17 mouse cellular contexts compared by ENCODE assay signal in genomic region chr11:32536954-32537353, GRCm38 (mm10). TPM values are rescaled to one million over a fixed set of nuclear protein-coding genes. Genes with fewer than 3 reads are reported as not detected.
DNase-seq lines count a peak whose midpoint lies in the region; ATAC-seq and TF ChIP-seq lines count a peak whose summit lies in the region.
"Had no signal": no experiment of that assay in that cellular context is flagged by ENCODE, and none has a peak within 500 bp of the region (broad histone marks: within the 10 kb centered on the region; RNA-seq: fewer than 3 reads in every experiment).

No protein-coding gene starts in this region.

- no peak overlapping the region for H3K4me2 ChIP-seq in forebrain, embryonic 12.5 days
- H3K4me2 ChIP-seq in forebrain, embryonic 13.5 days = no peak overlapping the region
- no peak overlapping the region for H3K4me2 ChIP-seq in midbrain, postnatal 0 days (ENCODE audit: low read depth, low read length, poor library complexity, severe bottlenecking)
- H3K4me2 ChIP-seq in midbrain, embryonic 13.5 days (replicated peaks) = no peak overlapping the region
- H3K4me2 ChIP-seq: embryonic facial prominence, embryonic 13.5 days; lung, embryonic 14.5 days had no signal

- H3K9ac ChIP-seq in forebrain, embryonic 12.5 days = no peak overlapping the region
- no peak overlapping the region for H3K9ac ChIP-seq in forebrain, embryonic 13.5 days
- H3K9ac ChIP-seq in midbrain, postnatal 0 days (replicated peaks; ENCODE audit: low read length, poor library complexity, severe bottlenecking) = no peak overlapping the region
- no peak overlapping the region for H3K9ac ChIP-seq in midbrain, embryonic 13.5 days (replicated peaks)
- H3K9ac ChIP-seq: embryonic facial prominence, embryonic 13.5 days; lung, embryonic 14.5 days had no signal

- H3K27me3 ChIP-seq in forebrain, embryonic 12.5 days = peaks cover 57% of the 10 kb centered on the region
- H3K27me3 ChIP-seq in forebrain, embryonic 13.5 days = peaks cover 23% of the 10 kb centered on the region
- no peaks in the 10 kb centered on the region for H3K27me3 ChIP-seq in midbrain, postnatal 0 days (ENCODE audit: insufficient read depth, low read length)
- peaks cover 27% of the 10 kb centered on the region for H3K27me3 ChIP-seq in midbrain, embryonic 13.5 days

- WGBS in forebrain, embryonic 12.5 days = 14% methylated on average over 7 of the region's 7 CpGs
- 4% methylated on average over 7 of the region's 7 CpGs for WGBS in forebrain, embryonic 13.5 days
- 31% methylated on average over 7 of the region's 7 CpGs for WGBS in midbrain, postnatal 0 days
- 21% methylated on average over 7 of the region's 7 CpGs for WGBS in midbrain, embryonic 13.5 days

- peak; percentile 48 for DNase-seq in midbrain, postnatal 0 days (ENCODE audit: low spot score)
- DNase-seq in embryo, embryonic 9.5 days (ENCODE audit: extremely low spot score) = peak; percentile 42
- peak; percentile 84 for DNase-seq in retina, postnatal 1 day
- no peak for DNase-seq in adipocyte (ENCODE audit: low spot score)
- DNase-seq in frontal cortex, adult 2 months (ENCODE audit: extremely low spot score in 1 of 2, low spot score in 1 of 2) = no peak
- DNase-seq: cerebellum, adult 2 months; heart, postnatal 36 days; kidney, adult 9 months; left cerebral cortex, postnatal 4 days; lung, embryonic 14.5 days; right cerebral cortex, postnatal 4 days had no signal

- H3K4me3 ChIP-seq in forebrain, embryonic 12.5 days (replicated peaks) = no peak overlapping the region
- H3K4me3 ChIP-seq in forebrain, embryonic 13.5 days = no peak overlapping the region
- no peak overlapping the region for H3K4me3 ChIP-seq in midbrain, postnatal 0 days (ENCODE audit: low read depth, low read length)
- no peak overlapping the region for H3K4me3 ChIP-seq in midbrain, embryonic 13.5 days (replicated peaks)
- H3K4me3 ChIP-seq: embryonic facial prominence, embryonic 13.5 days had no signal

- no peaks in the 10 kb centered on the region for H3K36me3 ChIP-seq in forebrain, embryonic 12.5 days (replicated peaks)
- H3K36me3 ChIP-seq in forebrain, embryonic 13.5 days (ENCODE audit: poor library complexity, severe bottlenecking) = no peaks in the 10 kb centered on the region
- no peaks in the 10 kb centered on the region; the same call in 1 of the 2 replicates for H3K36me3 ChIP-seq in midbrain, postnatal 0 days (ENCODE audit: insufficient read depth, low read length)
- no peaks in the 10 kb centered on the region for H3K36me3 ChIP-seq in midbrain, embryonic 13.5 days
- H3K36me3 ChIP-seq: embryonic facial prominence, embryonic 13.5 days had no signal

- no peak overlapping the region; the same call in 1 of the 2 replicates for H3K27ac ChIP-seq in forebrain, embryonic 12.5 days
- H3K27ac ChIP-seq in forebrain, embryonic 13.5 days = no peak overlapping the region
- no peak overlapping the region for H3K27ac ChIP-seq in midbrain, postnatal 0 days (ENCODE audit: low read depth, low read length)
- H3K27ac ChIP-seq in midbrain, embryonic 13.5 days = no peak overlapping the region
- H3K27ac ChIP-seq: embryonic facial prominence, embryonic 13.5 days had no signal

- no peak for TF ChIP-seq CTCF in midbrain, postnatal 0 days (IDR thresholded peaks at IDR 0.05)

- peaks cover 36% of the 10 kb centered on the region for H3K4me1 ChIP-seq in forebrain, embryonic 12.5 days
- peaks cover 26% of the 10 kb centered on the region for H3K4me1 ChIP-seq in forebrain, embryonic 13.5 days
- 0 out of 2 replicates have a peak, but pooled peaks cover 6% of the 10 kb centered on the region for H3K4me1 ChIP-seq in midbrain, postnatal 0 days (ENCODE audit: insufficient read depth, low read length)
- peaks cover 24% of the 10 kb centered on the region for H3K4me1 ChIP-seq in midbrain, embryonic 13.5 days (replicated peaks)

- ATAC-seq in forebrain, embryonic 12.5 days (ENCODE audit: low FRiP score) = peak; percentile 54; the same call in 1 of the 2 replicates
- ATAC-seq in forebrain, embryonic 13.5 days = no peak; the same call in 1 of the 2 replicates
- ATAC-seq in midbrain, postnatal 0 days (ENCODE audit: low FRiP score) = no peak; the same call in 1 of the 2 replicates
- no peak for ATAC-seq in midbrain, embryonic 13.5 days

- H3K9me3 ChIP-seq in forebrain, embryonic 12.5 days = no peaks in the 10 kb centered on the region
- H3K9me3 ChIP-seq in forebrain, embryonic 13.5 days (replicated peaks) = no peaks in the 10 kb centered on the region
- no peaks in the 10 kb centered on the region for H3K9me3 ChIP-seq in midbrain, postnatal 0 days (ENCODE audit: low read length)
- no peaks in the 10 kb centered on the region for H3K9me3 ChIP-seq in midbrain, embryonic 13.5 days
- H3K9me3 ChIP-seq: embryonic facial prominence, embryonic 13.5 days had no signal

RNA-seq across cellular contexts. Expression of gene Stk10, which starts 3.8 kb away (rescaled TPM):
- polyA plus RNA-seq in forebrain, embryonic 12.5 days (2016; fragmentation: Nextera tagmentation; extraction: Ambion mirVana) = 2.3 and 2.4 TPM in 2 replicates
- polyA plus RNA-seq in forebrain, embryonic 13.5 days (2015; fragmentation: Nextera tagmentation; extraction: Ambion mirVana) = 1.3 TPM in 2 replicates
- total RNA-seq in midbrain, postnatal 0 days (2014; rRNA removed) = 4.7 and 9.4 TPM in 2 replicates
- polyA plus RNA-seq in midbrain, postnatal 0 days (2015; fragmentation: Nextera tagmentation; extraction: Ambion mirVana) = 0.87 and 0.99 TPM in 2 replicates
- polyA plus RNA-seq in midbrain, embryonic 13.5 days (2015; fragmentation: Nextera tagmentation; extraction: Ambion mirVana) = 1.1 and 2.3 TPM in 2 replicates
- polyA plus RNA-seq in frontal cortex, adult 2 months (2012; rRNA removed) = 4.2 and 4.6 TPM in 2 replicates

RNA-seq across cellular contexts. Expression of gene Efcab9, which starts 5.1 kb away (rescaled TPM):
- polyA plus RNA-seq in forebrain, embryonic 12.5 days (2016; fragmentation: Nextera tagmentation; extraction: Ambion mirVana) = 0.27 TPM in 1 of 2 replicates, not detected in the other
- 0.27 and 0.33 TPM in 2 replicates for polyA plus RNA-seq in forebrain, embryonic 13.5 days (2015; fragmentation: Nextera tagmentation; extraction: Ambion mirVana)
- not detected in 2 replicates for total RNA-seq in midbrain, postnatal 0 days (2014; rRNA removed)
- polyA plus RNA-seq in midbrain, postnatal 0 days (2015; fragmentation: Nextera tagmentation; extraction: Ambion mirVana) = not detected in 2 replicates
- 0.35 TPM in 1 of 2 replicates, not detected in the other for polyA plus RNA-seq in midbrain, embryonic 13.5 days (2015; fragmentation: Nextera tagmentation; extraction: Ambion mirVana)
- polyA plus RNA-seq in frontal cortex, adult 2 months (2012; rRNA removed) = 0.34 and 0.64 TPM in 2 replicates
- total RNA-seq: heart, adult 8-10 months; megakaryocyte-erythroid progenitor cell, adult 5-6 weeks had no signal
- polyA plus RNA-seq: embryonic facial prominence, embryonic 13.5 days had no signal

Comparison
In these comparisons a context has a peak if more than half of its experiments do, and no peak if none do; other contexts are left out.
1. DNase-seq: peak in midbrain, postnatal 0 days (single experiment), embryo, embryonic 9.5 days (single experiment) and retina, postnatal 1 day (single experiment); none in adipocyte (single experiment) and frontal cortex, adult 2 months (0 of 2).